Mouse (Mus musculus) lung, embryonic 16.5 days (tissue): ENCODE measurements around the gene 4930467E23Rik. TPM values are rescaled to one million over a fixed set of nuclear protein-coding genes. Genes with fewer than 3 reads are reported as not detected.
"Not testable (repeated sequence)": the region's sequence is repeated elsewhere in the genome, so short reads cannot be mapped to it uniquely, and the experiment has no call there.

Experiments
- ATAC-seq: fragments of 200-750 bp; cut with Nextera tagmentation; 2 replicates; pipeline ENCODE4 v1.8.0; 2017; ENCODE audit warnings: low read depth, mild to moderate bottlenecking, moderate library complexity
- H3K27ac ChIP-seq: fragments of 300-500 bp; sonication (generic); 2 replicates; pipeline ENCODE4 v1.5.1; 2014; ENCODE audit warnings: mild to moderate bottlenecking, control low read depth, low read length
- H3K27me3 ChIP-seq: fragments of 300-500 bp; sonication (generic); 2 replicates; pipeline ENCODE4 v1.6.1; 2014; ENCODE audit warnings: low read depth, low read length, mixed read lengths; ENCODE audit not compliant: control insufficient read depth, insufficient read depth
- H3K36me3 ChIP-seq: fragments of 300-500 bp; sonication (generic); 2 replicates; pipeline ENCODE4 v1.6.1; 2014; ENCODE audit warnings: low read length; ENCODE audit not compliant: control insufficient read depth, insufficient read depth
- H3K4me1 ChIP-seq: fragments of 300-500 bp; sonication (generic); replicated peaks from 2 replicates; pipeline ENCODE4 v1.6.1; 2014; ENCODE audit warnings: low read length, mixed read lengths; ENCODE audit not compliant: control insufficient read depth, insufficient read depth
- H3K4me2 ChIP-seq: fragments of 300-500 bp; sonication (generic); 2 replicates; pipeline ENCODE4 v1.6.1; 2014; ENCODE audit warnings: low read depth, low read length, control low read depth
- H3K4me3 ChIP-seq: fragments of 300-500 bp; sonication (generic); 2 replicates; pipeline ENCODE4 v1.5.1; 2014; ENCODE audit warnings: mild to moderate bottlenecking, low read length, control low read depth
- H3K9ac ChIP-seq: fragments of 300-500 bp; sonication (generic); 2 replicates; pipeline ENCODE4 v1.6.1; 2014; ENCODE audit warnings: low read length, control low read depth
- H3K9me3 ChIP-seq: fragments of 300-500 bp; sonication (generic); 2 replicates; pipeline ENCODE4 v1.6.1; 2016; ENCODE audit warnings: low read length; ENCODE audit not compliant: control insufficient read depth
- WGBS: fragments of 180-500 bp; shearing (Covaris S2); extraction: QIAGEN DNeasy Blood & Tissue Kit; methylation state at CpG from one replicate; pipeline ENCODE4 v1.1.7; 2014; 5-methylcytosine and 5-hydroxymethylcytosine counted together
- polyA plus RNA-seq: library from polyadenylated mRNA; unstranded; fragments of >200 nt; fragmentation: Nextera tagmentation; extraction: Ambion mirVana; gene quantifications from 2 replicates; pipeline ENCODE4 v1.2.1, GENCODE M21; 2015

Gene 4930467E23Rik
- polyA plus RNA-seq, 1 experiment from 2014 or later: not detected

- not testable (repeated sequence) for H3K4me2 ChIP-seq, H3K27ac ChIP-seq, H3K4me1 ChIP-seq, H3K9me3 ChIP-seq, H3K9ac ChIP-seq, H3K36me3 ChIP-seq, H3K4me3 ChIP-seq, H3K27me3 ChIP-seq
- peak; percentile 42; the same call in 1 of the 2 replicates for ATAC-seq
- WGBS: 82% methylated on average over 13 of the region's 15 CpGs
These were observed 21.5 kb upstream of the 4930467E23Rik start for GRCm38 (mm10) chr8:19707761-19708443.

- H3K4me1 ChIP-seq, H3K4me3 ChIP-seq, H3K27ac ChIP-seq, H3K36me3 ChIP-seq, ATAC-seq, H3K4me2 ChIP-seq, H3K9ac ChIP-seq, H3K27me3 ChIP-seq, H3K9me3 ChIP-seq: not testable (repeated sequence)
These were observed 20.4 kb upstream of the 4930467E23Rik start for GRCm38 (mm10) chr8:19708976-19709375.

GRCm38 (mm10) chr8:19709488-19709887, 19.9 kb upstream of the 4930467E23Rik start:
- H3K4me3 ChIP-seq, H3K9ac ChIP-seq, H3K36me3 ChIP-seq, H3K9me3 ChIP-seq, ATAC-seq, H3K4me2 ChIP-seq, H3K27me3 ChIP-seq, H3K27ac ChIP-seq, H3K4me1 ChIP-seq: not testable (repeated sequence)
- 85% methylated on average over 4 of the region's 4 CpGs for WGBS

- WGBS: 84% methylated on average over 5 of the region's 9 CpGs
These were observed 18.1 kb upstream of the 4930467E23Rik start for GRCm38 (mm10) chr8:19711171-19711860.

GRCm38 (mm10) chr8:19712227-19712750, 17.1 kb upstream of the 4930467E23Rik start:
- H3K36me3 ChIP-seq, H3K27me3 ChIP-seq, H3K4me2 ChIP-seq, H3K9ac ChIP-seq, H3K27ac ChIP-seq, H3K4me3 ChIP-seq, H3K9me3 ChIP-seq, H3K4me1 ChIP-seq, ATAC-seq: not testable (repeated sequence)
- 65% methylated on average over 2 of the region's 2 CpGs for WGBS

More at GRCm38 (mm10) chr8:19711171-19711860, 18.1 kb upstream of the 4930467E23Rik start:
- H3K27me3 ChIP-seq, H3K4me2 ChIP-seq, H3K4me3 ChIP-seq, ATAC-seq, H3K4me1 ChIP-seq, H3K27ac ChIP-seq, H3K36me3 ChIP-seq, H3K9me3 ChIP-seq, H3K9ac ChIP-seq: not testable (repeated sequence)

- not testable (repeated sequence) for ATAC-seq, H3K4me2 ChIP-seq, H3K9ac ChIP-seq, H3K9me3 ChIP-seq, H3K4me1 ChIP-seq, H3K36me3 ChIP-seq, H3K27ac ChIP-seq, H3K27me3 ChIP-seq, H3K4me3 ChIP-seq
- WGBS: 65% methylated on average over 4 of the region's 4 CpGs
These were observed 16.6 kb upstream of the 4930467E23Rik start for GRCm38 (mm10) chr8:19712816-19713215.

- H3K4me2 ChIP-seq, H3K27ac ChIP-seq, H3K4me3 ChIP-seq, H3K27me3 ChIP-seq, H3K36me3 ChIP-seq, H3K4me1 ChIP-seq, H3K9me3 ChIP-seq, H3K9ac ChIP-seq: not testable (repeated sequence)
- 77% methylated on average over 6 of the region's 7 CpGs for WGBS
- peak; percentile 45 for ATAC-seq
These were observed 16.0 kb upstream of the 4930467E23Rik start for GRCm38 (mm10) chr8:19713232-19713834.

- H3K9ac ChIP-seq, H3K4me3 ChIP-seq, H3K36me3 ChIP-seq, H3K27ac ChIP-seq, H3K4me1 ChIP-seq, H3K27me3 ChIP-seq, H3K9me3 ChIP-seq, ATAC-seq, H3K4me2 ChIP-seq: not testable (repeated sequence)
- WGBS: 84% methylated on average over 2 of the region's 2 CpGs
These were observed 14.9 kb upstream of the 4930467E23Rik start for GRCm38 (mm10) chr8:19714426-19714825.

- H3K4me3 ChIP-seq, H3K27me3 ChIP-seq, H3K36me3 ChIP-seq, H3K9ac ChIP-seq, H3K27ac ChIP-seq, ATAC-seq, H3K9me3 ChIP-seq, H3K4me2 ChIP-seq, H3K4me1 ChIP-seq: not testable (repeated sequence)
- 82% methylated on average over 3 of the region's 3 CpGs for WGBS
These were observed 14.1 kb upstream of the 4930467E23Rik start for GRCm38 (mm10) chr8:19715266-19715665.
